Mouse (Mus musculus) telencephalon, adult 2 months (tissue): ENCODE measurements at regions not wholly inside any gene's neighbourhood (a gene's known extent, or its start where the extent isn't known, plus 50 kb on each side); places are given as distances from the start of the nearest gene placed in this dataset.
"Not testable (repeated sequence)": the region's sequence is repeated elsewhere in the genome, so short reads cannot be mapped to it uniquely, and the experiment has no call there.

Experiments used
- DNase-seq: peaks from one replicate; pipeline ENCODE4 v3.0.0-alpha.2; 2011; ENCODE audit warnings: low read depth, low spot score

GRCm38 (mm10) chr9:82484341-82484740, 345.0 kb upstream of the Irak1bp1 start:
- DNase-seq: no peak

GRCm38 (mm10) chr9:82493440-82493839, 335.9 kb upstream of the Irak1bp1 start:
- no peak for DNase-seq

GRCm38 (mm10) chr9:82510014-82510413, 319.3 kb upstream of the Irak1bp1 start:
- DNase-seq: no peak

- no peak for DNase-seq
Observed at GRCm38 (mm10) chr9:82518993-82519392, 310.3 kb upstream of the Irak1bp1 start.

GRCm38 (mm10) chr9:82527867-82528385, 301.4 kb upstream of the Irak1bp1 start:
- DNase-seq: no peak

GRCm38 (mm10) chr9:82552726-82553125, 276.6 kb upstream of the Irak1bp1 start:
- DNase-seq: no peak

- DNase-seq: no peak
Observed at GRCm38 (mm10) chr9:82553213-82553612, 276.1 kb upstream of the Irak1bp1 start.

GRCm38 (mm10) chr9:82562551-82563465, 266.5 kb upstream of the Irak1bp1 start:
- peak; percentile 21 for DNase-seq

- DNase-seq: no peak
Observed at GRCm38 (mm10) chr9:82581373-82582018, 247.8 kb upstream of the Irak1bp1 start.

GRCm38 (mm10) chr9:82609111-82609510, 220.2 kb upstream of the Irak1bp1 start:
- no peak for DNase-seq

- DNase-seq: no peak
Observed at GRCm38 (mm10) chr9:82609946-82610345, 219.4 kb upstream of the Irak1bp1 start.

- DNase-seq: no peak
Observed at GRCm38 (mm10) chr9:82612526-82612925, 216.8 kb upstream of the Irak1bp1 start.

- no peak for DNase-seq
Observed at GRCm38 (mm10) chr9:82632411-82632810, 196.9 kb upstream of the Irak1bp1 start.

- DNase-seq: no peak
Observed at GRCm38 (mm10) chr9:82640277-82640676, 189.1 kb upstream of the Irak1bp1 start.

GRCm38 (mm10) chr9:82643900-82644299, 185.4 kb upstream of the Irak1bp1 start:
- peak; percentile 52 for DNase-seq

GRCm38 (mm10) chr9:82655511-82655910, 173.8 kb upstream of the Irak1bp1 start:
- DNase-seq: not testable (repeated sequence)

- no peak for DNase-seq
Observed at GRCm38 (mm10) chr9:82682196-82682595, 147.1 kb upstream of the Irak1bp1 start.

GRCm38 (mm10) chr9:82709411-82709983, 119.8 kb upstream of the Irak1bp1 start:
- DNase-seq: no peak

GRCm38 (mm10) chr9:82709991-82710593, 119.2 kb upstream of the Irak1bp1 start:
- DNase-seq: no peak

GRCm38 (mm10) chr9:82710945-82711516, 118.3 kb upstream of the Irak1bp1 start:
- DNase-seq: no peak
